Mouse (Mus musculus): ENCODE results near the gene Timm44.
A peak's percentile ranks its signal among the peaks of the same experiment; 100 is the strongest.

Timm44 gene

DNA sequence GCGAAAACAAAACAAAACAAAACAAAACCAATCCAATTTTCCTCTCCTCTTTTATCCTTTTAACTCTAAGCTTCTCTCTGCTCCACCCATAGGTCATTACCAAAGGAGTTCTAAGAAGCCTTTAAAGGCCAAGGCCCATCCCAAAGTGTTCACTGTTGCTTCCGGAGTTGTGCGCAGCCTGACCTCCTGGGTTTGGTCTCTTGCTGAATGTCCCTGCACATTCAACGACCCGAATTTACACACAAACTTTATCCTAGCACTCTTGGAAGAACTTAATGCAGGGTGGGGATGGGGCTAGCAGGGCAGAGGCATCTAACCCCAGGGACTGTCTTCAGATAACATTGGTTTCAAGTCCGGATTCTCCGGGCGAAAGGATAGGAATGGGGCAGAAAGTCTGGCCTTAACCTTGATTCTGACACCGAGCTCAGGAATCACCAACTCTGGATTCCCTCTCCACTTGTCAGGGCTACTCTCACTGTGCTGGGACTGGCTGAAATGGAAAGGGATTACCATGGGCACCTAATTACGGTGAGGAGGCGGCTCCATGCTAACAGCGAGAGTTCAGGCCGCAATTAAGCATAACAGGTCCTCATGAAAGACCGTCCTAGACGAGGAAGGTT lies 37.8 kb downstream of the Timm44 start:
- no peak for DNase-seq

DNA sequence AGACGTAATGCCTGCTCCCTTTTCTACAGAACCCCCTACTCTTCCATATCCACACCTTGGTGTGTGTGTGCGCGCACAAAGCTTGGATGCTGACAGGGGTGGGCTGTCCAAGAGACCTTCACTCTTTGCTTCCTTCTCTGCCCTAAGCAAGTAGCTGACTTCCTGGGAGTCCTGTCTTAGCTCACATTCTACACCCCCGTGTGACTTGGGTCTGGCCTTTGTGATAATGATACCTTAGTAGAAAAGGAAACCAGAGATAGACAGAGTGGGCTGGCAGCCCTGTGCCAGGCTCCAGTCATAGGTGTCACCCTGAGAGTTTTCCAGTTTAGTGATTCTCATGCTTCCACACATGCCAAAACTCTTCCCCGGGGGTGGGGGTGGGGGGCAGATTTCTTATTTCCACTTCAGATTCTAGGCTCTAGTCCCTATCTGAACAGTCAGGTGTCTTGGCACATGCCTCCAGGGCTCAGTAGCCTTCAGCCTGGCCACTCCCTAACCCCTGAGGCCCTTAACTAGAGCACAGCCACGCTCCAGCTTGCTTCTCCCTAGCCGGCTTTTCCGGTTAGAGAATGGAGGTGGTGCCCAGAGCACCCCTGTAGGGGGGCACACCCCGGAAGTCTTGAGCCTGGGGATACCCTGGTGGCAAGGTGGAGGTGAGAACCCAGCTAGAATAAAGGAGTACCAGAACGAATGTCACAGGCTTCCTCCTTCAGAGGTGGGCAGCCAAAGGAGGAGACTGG lies 44.9 kb downstream of the Timm44 start:
- no peak for DNase-seq

DNA sequence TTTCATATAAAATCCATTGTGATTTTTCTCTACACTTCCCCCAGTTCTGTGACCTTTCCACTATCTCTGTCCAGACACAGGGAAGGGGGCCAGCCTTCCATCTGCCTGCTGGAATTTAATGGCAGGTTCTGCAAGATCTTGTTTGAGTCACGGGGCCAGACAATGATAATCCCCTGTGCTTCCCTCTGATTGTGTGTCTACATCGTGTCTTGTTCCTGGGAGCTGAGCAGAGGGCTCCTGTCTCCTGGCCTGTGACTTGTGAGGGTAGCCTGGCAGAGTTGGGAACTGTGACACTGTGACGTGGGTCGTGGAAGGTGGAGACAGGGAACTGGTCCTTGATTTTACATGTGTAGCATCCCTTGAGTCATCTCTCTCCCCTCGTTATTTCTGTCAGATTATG lies 45.9 kb downstream of the Timm44 start:
- DNase-seq: no peak

- no peak for DNase-seq
Measured at GRCm38 (mm10) chr8:4227919-4228318, 47.8 kb downstream of the Timm44 start.

DNA sequence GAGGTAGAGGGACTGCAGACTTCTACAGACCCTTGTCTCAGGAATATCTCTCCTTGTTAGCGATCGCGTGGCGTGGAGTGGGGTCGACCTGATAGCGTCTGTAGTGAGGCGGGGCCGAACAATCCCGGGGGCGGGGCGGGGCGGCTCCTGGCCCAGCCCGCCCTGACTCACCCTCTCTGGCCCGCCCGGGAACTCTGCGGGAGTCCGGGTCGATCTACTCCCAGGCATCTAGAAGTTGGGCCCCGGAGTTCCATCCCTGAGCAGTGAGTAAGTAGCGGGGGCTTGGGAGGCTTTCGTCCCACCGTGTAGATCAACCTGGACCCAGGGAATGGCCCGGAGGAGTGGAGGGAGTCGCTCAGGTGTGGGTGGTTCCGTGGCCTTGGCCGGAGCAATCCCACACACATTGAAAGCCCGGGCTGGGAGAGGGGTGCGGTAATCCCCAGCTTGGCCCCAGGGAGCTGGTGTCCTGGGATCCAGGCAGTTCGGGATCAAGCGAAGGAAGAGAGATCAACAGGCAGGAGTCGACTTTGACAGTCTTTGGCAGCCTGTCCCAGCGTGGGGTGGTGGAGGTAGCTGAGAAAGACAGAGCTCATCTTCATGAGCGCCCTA lies 48.9 kb downstream of the Timm44 start, which contains the start of gene Lrrc8e:
Gene Lrrc8e (plus strand): TSS at position 89 of the 609 bp plus-strand sequence.
- DNase-seq: no peak

- DNase-seq: no peak
Measured at GRCm38 (mm10) chr8:4226323-4226722, 49.4 kb downstream of the Timm44 start.

DNA sequence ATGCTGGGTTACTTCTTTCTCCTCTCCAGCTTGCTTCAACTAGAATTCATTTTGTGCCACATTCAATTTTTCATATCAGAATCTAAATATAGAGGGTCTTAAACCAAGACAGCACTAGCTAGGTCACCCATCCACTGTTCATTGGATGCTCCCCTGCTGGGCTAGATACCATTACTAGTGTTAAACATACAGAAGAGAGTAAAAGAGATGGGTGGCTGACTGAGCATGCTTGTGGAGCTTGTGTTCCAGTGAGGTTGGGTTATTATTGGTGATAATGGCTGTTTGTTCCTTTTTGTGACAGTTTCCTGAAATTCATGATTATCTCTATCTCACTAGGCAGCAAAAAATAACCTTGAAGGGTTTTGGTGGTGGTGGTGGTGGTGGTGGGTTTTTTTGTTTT lies 53.7 kb downstream of the Timm44 start:
- no peak for DNase-seq

DNA sequence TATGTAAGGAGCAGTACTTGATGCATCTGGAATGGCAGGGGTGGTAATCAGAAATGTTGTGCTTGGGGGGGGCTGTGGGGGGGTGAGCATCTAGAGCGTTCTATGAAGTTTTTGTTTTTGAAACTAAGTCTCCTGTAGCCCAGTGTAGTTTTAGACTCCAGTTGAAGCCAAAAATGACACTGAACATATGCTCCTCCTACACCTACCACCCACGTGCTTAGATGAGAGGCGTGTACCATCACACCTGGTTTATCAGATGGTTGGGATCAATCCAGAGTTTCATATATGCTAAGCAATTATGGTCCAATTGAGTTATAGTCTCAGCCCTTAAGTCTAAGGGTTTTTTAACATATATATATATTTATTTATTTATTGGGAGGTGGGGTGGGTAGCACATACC lies 56.1 kb downstream of the Timm44 start:
- DNase-seq: no peak

DNA sequence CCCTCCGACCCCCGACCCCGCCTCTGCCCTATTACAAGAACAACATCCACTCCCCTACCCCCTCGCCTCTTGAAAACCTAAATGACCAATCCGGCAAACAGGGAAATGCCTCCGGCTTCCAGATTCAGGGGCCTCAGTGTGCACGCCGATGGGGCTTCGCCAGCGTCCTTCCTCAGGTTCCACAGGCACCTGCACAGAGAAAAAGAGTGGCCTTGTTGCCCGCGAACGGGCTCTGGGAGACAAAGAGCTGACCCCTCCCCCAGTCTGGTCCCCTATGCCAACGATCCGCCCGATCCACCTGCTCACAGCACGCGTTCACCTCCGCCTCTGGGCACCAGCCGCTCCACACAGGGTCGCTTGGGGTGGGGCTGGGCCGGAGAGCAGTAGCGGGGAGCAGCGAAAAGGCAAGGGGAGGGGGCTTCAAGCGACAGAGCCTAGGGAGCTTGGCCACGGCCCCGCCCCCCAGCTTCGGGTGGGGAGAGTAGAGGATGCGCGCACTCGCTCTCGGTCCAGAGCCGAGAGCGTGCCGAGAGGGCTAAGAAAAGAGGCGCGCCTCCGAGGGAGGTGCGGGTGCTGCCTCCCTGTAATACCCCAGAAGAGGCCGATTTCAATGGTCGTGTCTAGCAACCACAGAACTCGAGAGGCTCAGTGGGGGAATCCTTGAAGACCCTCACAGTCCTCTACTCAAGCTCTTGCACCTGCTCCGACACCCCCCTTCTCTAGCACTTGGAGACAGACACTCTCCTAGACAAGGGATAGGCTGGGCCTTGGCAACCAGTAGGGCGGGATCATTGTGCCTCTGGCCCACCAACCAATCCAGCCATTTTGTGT lies 58.7 kb downstream of the Timm44 start, which contains the start of gene Prr36:
Gene Prr36 (minus strand): TSS at position 669 of the 831 bp plus-strand sequence.
- no peak for DNase-seq

DNA sequence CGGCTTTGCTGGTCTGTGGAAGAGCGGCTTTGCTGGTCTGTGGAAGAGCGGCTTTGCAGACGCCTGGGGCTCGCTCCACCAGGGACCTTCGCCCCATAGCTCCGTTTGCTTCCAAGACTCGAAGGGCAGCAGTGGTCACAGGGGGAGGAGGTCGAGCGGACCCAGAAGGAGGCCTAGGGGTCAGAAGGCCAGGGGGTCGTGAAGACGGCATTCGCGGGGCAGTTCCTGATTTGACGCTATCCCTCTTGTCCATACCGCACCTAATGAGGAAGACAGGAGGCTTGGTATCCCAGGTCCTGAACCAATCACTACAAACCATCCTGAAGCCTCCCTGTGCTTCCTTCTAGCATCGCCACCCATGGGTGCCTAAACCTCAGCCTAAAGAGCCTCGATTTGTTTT lies 59.4 kb downstream of the Timm44 start:
- DNase-seq: no peak

DNA sequence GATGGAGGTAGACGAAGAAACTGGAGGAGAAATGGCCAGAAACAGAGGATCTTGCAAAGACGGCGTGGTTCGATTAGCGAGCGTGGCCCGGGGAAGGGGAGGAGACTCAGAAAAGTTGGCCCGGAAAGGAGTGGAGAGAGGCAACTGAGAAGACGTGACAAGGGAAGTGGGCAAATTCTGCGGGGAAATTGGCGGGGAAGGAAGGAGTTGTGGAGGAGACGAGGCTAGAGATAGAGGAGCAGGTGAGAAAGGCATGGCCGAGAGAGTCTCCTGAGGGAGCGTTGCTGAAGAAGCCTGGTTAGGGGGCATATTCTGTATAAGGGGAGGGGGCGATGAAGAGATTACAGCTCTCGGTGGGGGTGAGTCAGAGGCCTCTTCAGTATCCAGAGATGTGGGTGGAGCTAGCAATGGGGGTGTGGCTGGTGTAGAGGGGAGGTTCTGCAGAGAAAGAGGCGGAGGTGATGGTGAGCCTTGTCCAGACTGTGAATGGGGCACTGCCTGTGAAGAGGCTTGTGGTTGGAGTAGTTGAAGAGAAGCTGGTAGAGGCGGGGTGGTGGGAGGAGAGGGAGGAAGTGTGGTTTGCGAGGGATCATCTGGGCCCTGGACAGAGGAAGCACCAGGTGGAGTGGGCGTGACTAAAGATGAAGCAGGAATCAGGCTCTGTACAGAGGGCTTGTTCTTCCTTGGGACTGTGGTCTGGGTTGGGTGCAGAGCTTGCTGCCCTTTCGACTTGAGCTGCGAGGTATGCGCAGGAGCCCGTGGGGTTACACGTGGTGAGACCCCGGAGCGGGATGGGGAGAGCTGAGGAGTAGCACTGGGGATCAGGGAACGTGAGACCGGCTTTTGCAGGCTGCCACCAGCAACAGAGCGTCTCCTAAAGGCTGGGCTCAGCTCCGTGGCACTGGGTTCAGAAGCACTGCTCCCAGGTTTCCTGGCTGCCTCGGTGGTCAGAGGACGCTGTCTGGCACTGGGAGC lies 61.4 kb downstream of the Timm44 start:
- DNase-seq: peak; percentile 48 to 64

- DNase-seq: peak; percentile 42 to 49
Measured at GRCm38 (mm10) chr8:4213210-4214005, 62.3 kb downstream of the Timm44 start.

GRCm38 (mm10) chr8:4212809-4213209 lies 62.9 kb downstream of the Timm44 start:
- DNase-seq: peak in 1 of 2 experiments; percentile 26

DNA sequence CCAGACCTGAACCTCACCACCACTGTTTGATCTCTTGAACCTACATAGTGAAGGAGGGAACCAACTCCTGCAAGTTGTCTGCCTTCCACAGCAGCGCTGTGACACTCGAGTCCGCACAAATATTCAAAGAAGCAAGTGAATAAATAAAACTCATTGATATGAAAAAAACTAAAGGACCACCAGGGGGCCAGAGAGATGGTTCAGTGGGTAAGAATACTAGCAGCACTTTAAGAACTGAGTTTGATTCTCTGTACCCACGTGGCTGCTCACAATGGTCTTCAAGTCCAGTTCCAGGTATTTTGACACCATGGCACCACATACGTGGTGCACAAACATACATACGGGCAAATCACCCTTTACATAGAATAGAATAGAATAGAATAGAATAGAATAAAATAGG lies 64.6 kb downstream of the Timm44 start:
- DNase-seq: no peak
